Mouse (Mus musculus): Measurements from ENCODE around the gene Abhd5. TPM values are rescaled to one million over a fixed set of nuclear protein-coding genes. Genes with fewer than 3 reads are reported as not detected.
A peak's percentile ranks its signal among the peaks of the same experiment; 100 is the strongest.

Gene Abhd5
- polyA plus RNA-seq (2012; rRNA removed) = 21.8 and 25.1 TPM in 2 replicates
- polyA plus RNA-seq (2014; fragmentation: Nextera tagmentation; extraction: Ambion mirVana) = 41.1 TPM in 2 replicates

DNA sequence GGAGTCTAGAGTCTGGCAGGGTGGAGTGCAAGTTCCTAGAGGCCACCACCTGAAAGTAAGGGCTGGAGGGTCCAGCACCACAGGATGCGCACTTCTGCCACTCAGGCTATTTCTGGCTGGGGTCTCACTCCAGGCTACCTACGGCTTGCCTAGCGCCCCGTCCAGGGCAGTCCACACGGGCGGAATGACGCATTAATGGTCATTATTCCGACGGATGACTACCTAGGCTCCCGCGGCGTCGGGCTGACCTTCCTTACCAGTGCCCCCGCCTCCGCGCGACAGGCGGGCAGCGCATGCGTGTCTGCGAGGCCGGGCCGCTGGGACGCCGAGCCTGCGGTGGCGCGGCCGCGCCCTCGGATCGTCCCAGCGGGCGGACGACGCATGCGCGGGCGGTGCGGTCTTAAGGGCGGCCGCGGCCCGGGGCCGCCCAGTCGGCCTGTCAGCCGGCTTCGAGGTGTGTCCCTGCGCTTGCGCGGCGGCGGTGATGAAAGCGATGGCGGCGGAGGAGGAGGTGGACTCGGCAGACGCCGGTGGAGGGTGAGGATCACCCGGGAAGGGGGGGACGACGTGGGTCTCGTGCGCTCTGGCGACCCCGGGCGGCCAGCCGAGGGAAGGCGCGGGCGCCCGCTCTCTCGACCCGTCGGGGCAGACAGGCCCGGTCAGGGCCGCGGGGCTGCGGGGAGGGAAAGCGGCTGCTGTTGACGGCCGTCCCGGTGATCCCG lies at the start of gene Abhd5:
Gene Abhd5 (plus strand): TSS at position 306 of the 722 bp plus-strand sequence.
- TF ChIP-seq POLR2A (IDR thresholded peaks at IDR 0.05; ENCODE audit: borderline replicate concordance, extremely low read depth, insufficient read depth, insufficient read length) = peak; percentile 95; the same call in 1 of the 2 replicates
- WGBS = 1% methylated on average over 38 of the region's 84 CpGs

DNA sequence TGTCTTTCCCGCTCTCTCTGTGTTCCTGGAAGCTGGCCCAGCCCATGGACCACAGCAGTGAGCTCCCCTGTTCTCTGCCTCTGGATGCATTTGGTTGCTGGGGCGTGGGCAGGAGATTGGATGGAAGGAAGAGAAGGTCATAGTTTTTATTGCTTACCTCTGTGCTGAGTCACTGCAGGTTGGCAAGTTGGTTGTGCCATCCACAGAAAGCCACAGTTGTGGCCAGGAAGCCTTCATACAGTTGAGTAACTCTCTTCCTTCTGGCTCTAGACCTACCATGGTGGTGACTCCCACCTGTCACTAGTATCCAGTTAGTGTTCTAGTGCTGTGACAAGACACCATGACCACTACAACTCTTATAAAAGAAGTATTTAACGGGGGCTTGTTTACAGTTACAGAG lies 46.1 kb upstream of the Abhd5 start:
- no peak for TF ChIP-seq POLR2A (IDR thresholded peaks at IDR 0.05; ENCODE audit: borderline replicate concordance, extremely low read depth, insufficient read depth, insufficient read length)
- H3K27me3 ChIP-seq (ENCODE audit: control insufficient read depth, insufficient read depth, low read length) = no peaks in the 10 kb centered on the region

More for the DNA sequence above, at the start of gene Abhd5:
- no peaks in the 10 kb centered on the region for H3K27me3 ChIP-seq (ENCODE audit: control insufficient read depth, insufficient read depth, low read length)
- DNase-seq (ENCODE audit: low spot score) = peak; percentile 90
- H3K4me2 ChIP-seq (replicated peaks; ENCODE audit: low read depth, low read length, severe bottlenecking) = peak within 1 kb of the TSS; percentile 66
- H3K27ac ChIP-seq (replicated peaks; ENCODE audit: low read depth, low read length) = peak within 1 kb of the TSS; percentile 65
- no peaks in the 10 kb centered on the region for H3K9me3 ChIP-seq (ENCODE audit: control insufficient read depth, low read length)
- H3K4me1 ChIP-seq (ENCODE audit: control insufficient read depth, insufficient read depth, low read length) = peaks cover 4% of the 10 kb centered on the region; the same call in 1 of the 2 replicates
- peak within 1 kb of the TSS; percentile 88 for H3K9ac ChIP-seq (ENCODE audit: low read depth, low read length, severe bottlenecking)
- H3K36me3 ChIP-seq (ENCODE audit: control insufficient read depth, insufficient read depth, low read length) = no peaks in the 10 kb centered on the region
- ATAC-seq (ENCODE audit: low FRiP score, low read depth) = peak; percentile 95
- peak within 1 kb of the TSS; percentile 80 for H3K4me3 ChIP-seq (replicated peaks; ENCODE audit: low read length)

DNA sequence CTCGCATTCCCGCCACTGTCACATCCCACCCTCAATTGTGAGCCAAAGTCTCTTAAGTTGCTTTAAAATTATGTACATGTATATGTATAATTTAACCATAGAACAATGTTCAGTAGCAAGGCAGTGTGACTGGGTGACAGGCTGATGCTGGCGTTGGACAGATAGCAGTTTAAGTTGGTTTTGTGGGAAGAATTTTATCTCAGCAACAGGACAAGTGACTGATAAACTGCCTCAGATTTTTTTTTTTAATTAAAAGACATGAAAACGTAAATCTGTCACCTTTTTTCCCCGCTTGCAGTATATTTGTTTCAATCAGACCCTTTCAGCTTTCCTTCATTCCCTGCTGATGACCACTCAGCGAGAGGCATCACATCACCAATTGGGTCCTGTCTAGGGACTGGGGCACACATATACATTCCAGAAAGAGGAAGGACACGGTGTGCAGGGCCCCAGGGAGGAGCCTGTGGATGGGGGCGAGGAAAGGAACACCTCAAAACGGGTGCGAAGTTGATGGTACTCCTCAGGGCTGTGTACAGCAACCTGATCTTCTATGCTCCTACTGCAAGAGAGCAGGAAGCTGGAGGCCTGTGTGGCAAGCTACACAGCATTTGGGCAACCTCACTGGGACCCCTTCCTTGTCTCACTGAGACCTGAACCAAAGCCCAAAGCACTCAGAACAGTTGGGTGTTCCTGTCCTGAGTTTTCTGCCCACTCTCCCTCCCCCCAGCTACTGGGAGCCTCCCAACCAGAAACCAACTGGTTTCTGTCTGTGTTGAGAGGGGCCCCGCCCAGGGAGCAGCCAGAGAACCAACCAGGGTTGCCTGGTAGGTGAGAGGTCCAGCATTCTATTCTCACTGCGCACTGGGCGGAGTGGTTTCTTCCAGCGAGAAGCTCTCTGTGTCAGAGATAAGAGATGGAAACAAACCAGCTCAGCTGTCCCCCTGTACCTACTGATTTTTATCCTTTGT lies 42.1 kb upstream of the Abhd5 start:
- 58% methylated on average over 14 of the region's 14 CpGs for WGBS

More for the DNA sequence above, 46.1 kb upstream of the Abhd5 start:
- DNase-seq (ENCODE audit: low spot score) (no peak), ATAC-seq (ENCODE audit: low FRiP score, low read depth) (no peak)
- Histone ChIP-seq H3K36me3 (ENCODE audit: control insufficient read depth, insufficient read depth, low read length) (no peaks in the 10 kb centered on the region), H3K9ac (ENCODE audit: low read depth, low read length, severe bottlenecking) (no peak overlapping the region), H3K4me1 (ENCODE audit: control insufficient read depth, insufficient read depth, low read length) (no peaks in the 10 kb centered on the region), H3K9me3 (ENCODE audit: control insufficient read depth, low read length) (no peaks in the 10 kb centered on the region), H3K4me2 (replicated peaks; ENCODE audit: low read depth, low read length, severe bottlenecking) (no peak overlapping the region), H3K27ac (replicated peaks; ENCODE audit: low read depth, low read length) (no peak overlapping the region), H3K4me3 (replicated peaks; ENCODE audit: low read length) (no peak overlapping the region)
- WGBS = 80% methylated on average over 3 of the region's 3 CpGs

DNA sequence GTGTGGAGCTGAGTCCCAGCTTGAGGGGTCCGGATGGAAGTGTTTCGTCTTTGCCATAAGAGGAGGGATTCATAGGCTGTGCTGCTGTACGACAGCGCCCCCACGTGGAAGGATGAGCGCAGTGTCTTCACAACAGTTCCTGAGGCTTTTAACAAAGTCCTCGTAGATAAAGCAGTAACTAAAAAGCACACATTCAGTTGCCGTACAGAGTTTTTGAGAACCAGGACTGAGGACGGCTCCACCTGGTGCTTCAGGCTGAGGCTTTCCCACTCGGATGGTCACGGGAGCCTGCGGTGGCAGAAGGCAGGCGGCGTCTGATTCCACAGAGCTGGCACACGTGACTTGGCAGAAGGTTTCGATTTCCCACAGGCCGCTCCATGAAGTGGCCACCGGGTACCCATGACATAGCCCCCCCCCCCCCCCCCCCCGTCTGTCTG lies 40.8 kb upstream of the Abhd5 start:
- Histone ChIP-seq H3K36me3 (ENCODE audit: control insufficient read depth, insufficient read depth, low read length) (no peaks in the 10 kb centered on the region), H3K4me2 (replicated peaks; ENCODE audit: low read depth, low read length, severe bottlenecking) (peak overlapping the region; percentile 56), H3K4me1 (ENCODE audit: control insufficient read depth, insufficient read depth, low read length) (peaks cover 5% of the 10 kb centered on the region), H3K4me3 (replicated peaks; ENCODE audit: low read length) (peak overlapping the region; percentile 43), H3K9me3 (ENCODE audit: control insufficient read depth, low read length) (no peaks in the 10 kb centered on the region), H3K27me3 (ENCODE audit: control insufficient read depth, insufficient read depth, low read length) (no peaks in the 10 kb centered on the region), H3K9ac (ENCODE audit: low read depth, low read length, severe bottlenecking) (peak overlapping the region; percentile 56), H3K27ac (replicated peaks; ENCODE audit: low read depth, low read length) (peak overlapping the region; percentile 75)
- 1% methylated on average over 19 of the region's 19 CpGs for WGBS
- ATAC-seq (ENCODE audit: low FRiP score, low read depth) = peak; percentile 91
- DNase-seq (ENCODE audit: low spot score) = peak; percentile 87
- TF ChIP-seq POLR2A (IDR thresholded peaks at IDR 0.05; ENCODE audit: borderline replicate concordance, extremely low read depth, insufficient read depth, insufficient read length) = peak; percentile 36; the same call in 1 of the 2 replicates

More for the DNA sequence above, 42.1 kb upstream of the Abhd5 start:
- no peak for ATAC-seq (ENCODE audit: low FRiP score, low read depth)
- Histone ChIP-seq H3K9ac (ENCODE audit: low read depth, low read length, severe bottlenecking) (no peak overlapping the region), H3K9me3 (ENCODE audit: control insufficient read depth, low read length) (no peaks in the 10 kb centered on the region), H3K36me3 (ENCODE audit: control insufficient read depth, insufficient read depth, low read length) (no peaks in the 10 kb centered on the region), H3K4me1 (ENCODE audit: control insufficient read depth, insufficient read depth, low read length) (peaks cover 5% of the 10 kb centered on the region), H3K27ac (replicated peaks; ENCODE audit: low read depth, low read length) (no peak overlapping the region), H3K4me3 (replicated peaks; ENCODE audit: low read length) (no peak overlapping the region), H3K27me3 (ENCODE audit: control insufficient read depth, insufficient read depth, low read length) (no peaks in the 10 kb centered on the region), H3K4me2 (replicated peaks; ENCODE audit: low read depth, low read length, severe bottlenecking) (no peak overlapping the region; the same call in 1 of the 2 replicates)
- no peak for TF ChIP-seq POLR2A (IDR thresholded peaks at IDR 0.05; ENCODE audit: borderline replicate concordance, extremely low read depth, insufficient read depth, insufficient read length)
- no peak for DNase-seq (ENCODE audit: low spot score)
